Mouse (Mus musculus) heart, embryonic 11.5 days (tissue): ENCODE measurements around the gene Rbm47. TPM values are rescaled to one million over a fixed set of nuclear protein-coding genes. Genes with fewer than 3 reads are reported as not detected.
"Not testable (repeated sequence)": the region's sequence is repeated elsewhere in the genome, so short reads cannot be mapped to it uniquely, and the experiment has no call there.

Source experiments
- ATAC-seq: fragments of 200-750 bp; cut with Nextera tagmentation; replicated peaks from 2 replicates; pipeline ENCODE4 v1.8.0; 2017; ENCODE audit warnings: moderate library complexity; ENCODE audit not compliant: insufficient number of reproducible peaks, low FRiP score, low TSS enrichment
- H3K27ac ChIP-seq: fragments of 300-500 bp; sonication (generic); 2 replicates; pipeline ENCODE4 v1.5.1; 2014; ENCODE audit warnings: mild to moderate bottlenecking, low read depth, low read length
- H3K27me3 ChIP-seq: fragments of 300-500 bp; sonication (generic); 2 replicates; pipeline ENCODE4 v1.6.1; 2014; ENCODE audit warnings: mild to moderate bottlenecking, low read length, mixed read lengths; ENCODE audit not compliant: control insufficient read depth, insufficient read depth
- H3K36me3 ChIP-seq: fragments of 300-500 bp; sonication (generic); 2 replicates; pipeline ENCODE4 v1.6.1; 2014; ENCODE audit warnings: mild to moderate bottlenecking, low read length, moderate library complexity, mixed read lengths; ENCODE audit not compliant: control insufficient read depth, insufficient read depth
- H3K4me1 ChIP-seq: fragments of 300-500 bp; sonication (generic); 2 replicates; pipeline ENCODE4 v1.6.1; 2014; ENCODE audit warnings: low read length; ENCODE audit not compliant: control insufficient read depth, insufficient read depth
- H3K4me2 ChIP-seq: fragments of 300-500 bp; sonication (generic); 2 replicates; pipeline ENCODE4 v1.6.1; 2014; ENCODE audit warnings: mild to moderate bottlenecking, moderate library complexity
- H3K4me3 ChIP-seq: fragments of 300-500 bp; sonication (generic); 2 replicates; pipeline ENCODE4 v1.5.1; 2014; ENCODE audit warnings: low read depth, low read length
- H3K9ac ChIP-seq: fragments of 300-500 bp; sonication (generic); 2 replicates; pipeline ENCODE4 v1.6.1; 2014; ENCODE audit warnings: mild to moderate bottlenecking, low read depth, low read length, moderate library complexity
- H3K9me3 ChIP-seq: fragments of 300-500 bp; sonication (generic); replicated peaks from 2 replicates; pipeline ENCODE4 v1.6.1; 2016; ENCODE audit warnings: low read length; ENCODE audit not compliant: control insufficient read depth
- WGBS: fragments of 180-500 bp; shearing (Covaris S2); extraction: QIAGEN DNeasy Blood & Tissue Kit; methylation state at CpG from one replicate; pipeline ENCODE4 v1.1.7; 2014; ENCODE audit not compliant: insufficient replicate concordance; 5-methylcytosine and 5-hydroxymethylcytosine counted together
- polyA plus RNA-seq: library from polyadenylated mRNA; unstranded; fragments of >200 nt; fragmentation: Nextera tagmentation; extraction: Ambion mirVana; gene quantifications from 2 replicates; pipeline ENCODE4 v1.2.1, GENCODE M21; 2014

Rbm47 gene
- polyA plus RNA-seq, 1 experiment from 2014 or later, result 1.8 TPM

DNA sequence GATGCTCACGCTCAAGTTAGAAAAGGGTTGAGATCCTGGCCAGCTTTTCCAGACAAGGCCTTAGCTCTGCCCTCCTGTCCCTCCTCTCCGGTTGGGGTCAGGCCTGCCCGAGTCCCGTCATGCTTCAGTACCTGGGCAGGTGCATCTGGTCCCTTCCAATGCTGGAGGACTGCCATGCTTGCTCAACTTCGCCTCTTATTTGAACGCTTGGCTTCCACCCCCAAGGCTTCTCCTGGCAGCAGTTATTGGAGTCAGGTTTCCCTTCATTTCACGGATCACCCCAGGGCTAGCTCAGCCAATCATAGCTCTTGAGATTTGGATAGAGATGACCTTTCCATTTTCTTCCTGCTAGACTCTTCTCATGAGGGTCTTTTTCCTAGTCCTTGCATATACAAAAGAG, 172.8 kb downstream of the Rbm47 start:
- 71% methylated on average over 7 of the region's 7 CpGs for WGBS
- Histone ChIP-seq H3K36me3 (no peaks in the 10 kb centered on the region), H3K9me3 (no peaks in the 10 kb centered on the region), H3K4me2 (no peak overlapping the region), H3K4me1 (peaks cover 10% of the 10 kb centered on the region; the same call in 1 of the 2 replicates), H3K4me3 (no peak overlapping the region), H3K27me3 (no peaks in the 10 kb centered on the region), H3K27ac (no peak overlapping the region), H3K9ac (no peak overlapping the region)
- no peak for ATAC-seq

DNA sequence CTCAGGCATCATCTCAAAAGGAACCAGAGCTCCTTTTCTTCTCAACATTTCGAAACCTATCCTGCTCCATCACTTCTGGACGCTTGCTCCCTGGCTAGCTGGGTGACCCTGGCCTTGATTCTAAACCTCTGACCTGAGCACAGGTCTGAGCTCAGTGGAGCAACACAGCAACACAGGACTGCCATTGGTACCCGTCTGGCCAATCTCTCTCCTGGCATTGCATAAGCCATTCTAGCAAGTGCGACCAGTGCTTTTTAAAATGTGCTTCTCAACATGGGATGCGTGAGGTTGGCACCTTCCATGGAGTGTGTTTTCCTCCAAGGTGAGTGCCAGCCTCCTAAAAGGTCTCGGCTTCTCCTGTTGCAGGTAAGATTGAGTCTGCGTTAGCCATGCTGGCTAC, 173.8 kb downstream of the Rbm47 start:
- Histone ChIP-seq H3K9me3 (no peaks in the 10 kb centered on the region), H3K36me3 (no peaks in the 10 kb centered on the region), H3K4me2 (no peak overlapping the region), H3K4me3 (no peak overlapping the region), H3K4me1 (0 out of 2 replicates have a peak, but pooled peaks cover 1% of the 10 kb centered on the region), H3K27me3 (no peaks in the 10 kb centered on the region), H3K27ac (no peak overlapping the region), H3K9ac (no peak overlapping the region)
- 74% methylated on average over 7 of the region's 7 CpGs for WGBS
- no peak for ATAC-seq

DNA sequence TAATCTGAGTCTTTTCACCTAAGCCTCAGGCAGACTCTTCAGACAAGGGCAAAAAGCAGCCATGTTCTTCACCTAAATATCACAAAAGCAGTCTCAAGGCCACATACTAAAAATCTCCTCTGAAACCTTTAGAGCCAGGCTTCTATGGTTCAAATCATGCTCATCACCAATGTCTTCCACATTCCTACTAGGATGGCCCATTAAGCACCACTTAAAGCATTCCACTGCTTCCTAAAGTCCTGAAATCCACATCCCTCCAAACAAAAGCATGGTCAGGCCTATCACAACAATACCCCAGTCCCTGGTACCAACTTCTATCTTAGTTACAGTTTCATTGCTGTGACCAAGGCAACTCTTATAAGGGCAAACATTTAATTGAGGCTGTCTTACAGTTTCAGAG, 175.1 kb downstream of the Rbm47 start:
- Histone ChIP-seq H3K4me1 (no peaks in the 10 kb centered on the region), H3K9me3 (no peaks in the 10 kb centered on the region), H3K4me3 (no peak overlapping the region), H3K4me2 (no peak overlapping the region), H3K27ac (no peak overlapping the region), H3K36me3 (no peaks in the 10 kb centered on the region), H3K9ac (no peak overlapping the region), H3K27me3 (no peaks in the 10 kb centered on the region)
- no peak for ATAC-seq

DNA sequence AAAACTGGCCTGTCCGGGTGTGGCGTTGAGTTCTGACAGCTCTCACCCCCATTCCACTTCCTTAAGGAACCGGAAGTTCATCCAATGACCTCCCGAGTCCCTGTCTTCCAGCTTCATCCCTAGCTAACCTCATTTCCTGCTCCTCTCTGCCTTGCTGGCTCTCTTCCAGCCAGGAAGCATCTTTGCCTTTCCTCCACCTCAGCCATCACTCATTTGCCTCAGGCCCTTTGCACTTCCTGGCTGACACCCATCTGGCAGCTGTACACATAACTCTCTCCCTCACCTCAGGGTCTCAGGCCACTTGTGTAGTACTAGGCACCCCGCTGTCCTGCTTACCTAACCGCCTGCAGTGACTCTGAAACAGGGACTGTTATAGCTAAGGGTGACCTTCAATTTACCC, 178.3 kb downstream of the Rbm47 start:
- 62% methylated on average over 6 of the region's 6 CpGs for WGBS
- ATAC-seq, result no peak
- H3K4me1 ChIP-seq, result no peaks in the 10 kb centered on the region
- no peaks in the 10 kb centered on the region for H3K36me3 ChIP-seq
- no peak overlapping the region for H3K27ac ChIP-seq
- no peak overlapping the region for H3K9ac ChIP-seq
- no peak overlapping the region for H3K4me2 ChIP-seq
- no peaks in the 10 kb centered on the region for H3K27me3 ChIP-seq
- no peak overlapping the region for H3K4me3 ChIP-seq
- H3K9me3 ChIP-seq, result no peaks in the 10 kb centered on the region

DNA sequence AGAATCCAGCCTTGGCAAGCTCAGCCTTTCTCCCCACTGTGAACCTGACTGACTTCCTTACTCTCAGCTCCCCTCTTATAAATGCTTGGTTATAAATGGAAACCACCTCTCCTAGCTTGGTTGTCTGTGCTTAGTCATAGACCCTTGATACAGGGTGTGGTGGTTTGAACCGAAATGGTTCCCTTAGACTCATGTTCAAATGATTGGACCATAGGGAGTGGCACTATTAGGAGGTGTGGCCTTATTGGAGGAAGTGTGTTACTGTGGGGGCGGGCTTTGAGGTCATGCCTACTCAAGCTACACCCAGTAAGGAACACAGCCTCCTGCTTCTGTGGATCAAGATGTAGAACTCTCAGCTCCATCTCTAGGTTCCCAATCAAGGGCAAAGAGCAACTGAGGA, 181.7 kb downstream of the Rbm47 start:
- WGBS, result 59% methylated on average over 2 of the region's 2 CpGs
- H3K27ac ChIP-seq, result no peak overlapping the region
- no peak overlapping the region for H3K4me3 ChIP-seq
- no peak overlapping the region for H3K9ac ChIP-seq
- ATAC-seq, result no peak
- H3K9me3 ChIP-seq, result no peaks in the 10 kb centered on the region
- H3K4me2 ChIP-seq, result no peak overlapping the region
- H3K36me3 ChIP-seq, result no peaks in the 10 kb centered on the region
- H3K27me3 ChIP-seq, result no peaks in the 10 kb centered on the region
- no peaks in the 10 kb centered on the region for H3K4me1 ChIP-seq

DNA sequence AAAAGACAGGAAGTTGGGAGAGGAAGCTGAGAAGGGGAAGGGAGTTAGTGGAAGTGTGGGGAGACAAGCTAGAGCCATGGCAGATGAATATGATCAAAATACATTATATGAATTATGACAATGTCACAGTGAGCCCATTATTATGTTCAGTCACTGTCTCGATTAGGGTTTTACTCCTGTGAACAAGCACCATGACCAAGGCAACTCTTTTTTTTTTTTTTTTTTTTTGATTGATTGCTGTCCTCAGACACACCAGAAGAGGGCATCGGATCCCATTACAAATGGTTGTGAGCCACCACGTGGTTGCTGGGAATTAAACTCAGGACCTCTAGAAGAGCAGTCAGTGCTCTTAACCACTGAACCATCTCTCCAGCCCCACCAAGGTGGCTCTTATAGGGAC, 185.9 kb downstream of the Rbm47 start:
- ATAC-seq, H3K4me1 ChIP-seq, H3K9ac ChIP-seq, H3K4me3 ChIP-seq, H3K27me3 ChIP-seq, H3K4me2 ChIP-seq, H3K36me3 ChIP-seq, H3K9me3 ChIP-seq, H3K27ac ChIP-seq: not testable (repeated sequence)
- WGBS, result 68% methylated on average over 3 of the region's 3 CpGs

DNA sequence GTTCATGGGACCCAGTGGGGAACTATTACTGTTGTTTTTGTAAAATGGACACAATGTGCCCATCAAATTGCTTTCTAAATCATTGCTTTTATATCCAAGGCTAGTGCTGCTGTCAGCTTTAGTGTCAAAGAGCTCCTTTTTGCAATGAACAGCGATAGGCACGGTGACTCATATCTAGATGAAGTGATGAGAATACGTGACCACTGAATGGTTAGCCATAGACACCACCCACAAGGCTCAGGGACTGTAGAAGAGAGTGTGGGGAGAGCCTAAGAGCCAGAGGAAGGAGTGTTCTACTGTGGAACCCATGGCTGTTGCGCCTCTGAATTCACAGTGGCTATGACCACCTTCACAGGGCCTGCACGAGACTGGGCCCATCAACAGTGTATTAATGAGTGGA, 186.5 kb downstream of the Rbm47 start:
- Histone ChIP-seq H3K4me1 (no peaks in the 10 kb centered on the region), H3K36me3 (no peaks in the 10 kb centered on the region), H3K4me3 (no peak overlapping the region), H3K9me3 (no peaks in the 10 kb centered on the region), H3K9ac (no peak overlapping the region), H3K27ac (no peak overlapping the region), H3K27me3 (no peaks in the 10 kb centered on the region), H3K4me2 (no peak overlapping the region)
- 81% methylated on average over 5 of the region's 5 CpGs for WGBS
- ATAC-seq, result no peak

DNA sequence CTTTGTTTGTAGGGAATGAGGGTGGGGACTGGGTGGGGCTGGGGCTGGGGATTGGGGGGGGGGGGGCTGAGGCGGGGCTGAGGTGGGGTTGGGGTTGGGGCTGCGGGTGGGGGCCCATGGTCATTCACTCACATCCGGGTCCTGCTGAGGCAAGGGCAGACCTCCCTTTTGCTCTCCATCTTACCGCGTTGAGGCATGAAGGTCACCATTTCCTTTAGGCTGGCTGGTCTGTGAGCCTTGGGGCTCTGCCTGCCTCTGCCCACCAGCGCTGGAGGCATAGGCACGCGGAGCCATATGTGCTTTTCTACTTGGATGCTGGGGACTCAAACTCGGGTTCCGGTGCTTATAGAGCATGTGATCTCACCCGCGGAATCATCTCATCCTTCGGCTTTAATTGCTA, 197.2 kb downstream of the Rbm47 start:
- Histone ChIP-seq H3K9ac (no peak overlapping the region), H3K9me3 (no peaks in the 10 kb centered on the region), H3K4me3 (no peak overlapping the region), H3K4me2 (no peak overlapping the region), H3K36me3 (no peaks in the 10 kb centered on the region), H3K27ac (no peak overlapping the region), H3K27me3 (no peaks in the 10 kb centered on the region), H3K4me1 (no peaks in the 10 kb centered on the region)
- WGBS, result 82% methylated on average over 13 of the region's 13 CpGs
- no peak for ATAC-seq

DNA sequence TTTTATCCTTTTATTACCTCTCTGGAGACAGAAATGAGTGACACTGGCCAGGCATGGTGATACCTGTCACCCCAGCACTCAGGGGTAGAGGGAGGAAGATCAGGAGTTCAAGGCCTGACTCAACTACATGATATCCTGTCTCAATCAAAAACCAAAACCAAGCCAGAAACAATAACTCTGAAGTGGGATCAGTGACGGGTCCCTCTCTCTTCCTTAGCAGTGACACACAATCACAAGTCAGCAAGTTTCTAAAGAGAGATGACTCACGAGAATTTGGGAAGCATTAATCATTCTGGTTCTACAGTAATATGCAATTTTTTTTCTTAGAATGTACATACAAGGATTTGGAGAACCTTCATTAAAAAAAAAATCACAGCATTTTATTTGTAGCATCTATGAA, 199.7 kb downstream of the Rbm47 start:
- H3K27me3 ChIP-seq, result no peaks in the 10 kb centered on the region
- no peak overlapping the region for H3K4me3 ChIP-seq
- no peak for ATAC-seq
- H3K36me3 ChIP-seq, result no peaks in the 10 kb centered on the region
- no peak overlapping the region for H3K4me2 ChIP-seq
- no peaks in the 10 kb centered on the region for H3K4me1 ChIP-seq
- H3K9ac ChIP-seq, result no peak overlapping the region
- WGBS, result 57% methylated on average over 2 of the region's 2 CpGs
- no peak overlapping the region for H3K27ac ChIP-seq
- no peaks in the 10 kb centered on the region for H3K9me3 ChIP-seq
